Mouse (Mus musculus) brain, embryonic 18.5 days (tissue): Measurements from ENCODE around the gene Cfb.
"Not testable (repeated sequence)": the region's sequence is repeated elsewhere in the genome, so short reads cannot be mapped to it uniquely, and the experiment has no call there.

Experiments
- DNase-seq: peaks from one replicate; pipeline ENCODE4 v3.0.0-alpha.2; 2012; ENCODE audit warnings: low read depth, low spot score

The Cfb gene

DNA sequence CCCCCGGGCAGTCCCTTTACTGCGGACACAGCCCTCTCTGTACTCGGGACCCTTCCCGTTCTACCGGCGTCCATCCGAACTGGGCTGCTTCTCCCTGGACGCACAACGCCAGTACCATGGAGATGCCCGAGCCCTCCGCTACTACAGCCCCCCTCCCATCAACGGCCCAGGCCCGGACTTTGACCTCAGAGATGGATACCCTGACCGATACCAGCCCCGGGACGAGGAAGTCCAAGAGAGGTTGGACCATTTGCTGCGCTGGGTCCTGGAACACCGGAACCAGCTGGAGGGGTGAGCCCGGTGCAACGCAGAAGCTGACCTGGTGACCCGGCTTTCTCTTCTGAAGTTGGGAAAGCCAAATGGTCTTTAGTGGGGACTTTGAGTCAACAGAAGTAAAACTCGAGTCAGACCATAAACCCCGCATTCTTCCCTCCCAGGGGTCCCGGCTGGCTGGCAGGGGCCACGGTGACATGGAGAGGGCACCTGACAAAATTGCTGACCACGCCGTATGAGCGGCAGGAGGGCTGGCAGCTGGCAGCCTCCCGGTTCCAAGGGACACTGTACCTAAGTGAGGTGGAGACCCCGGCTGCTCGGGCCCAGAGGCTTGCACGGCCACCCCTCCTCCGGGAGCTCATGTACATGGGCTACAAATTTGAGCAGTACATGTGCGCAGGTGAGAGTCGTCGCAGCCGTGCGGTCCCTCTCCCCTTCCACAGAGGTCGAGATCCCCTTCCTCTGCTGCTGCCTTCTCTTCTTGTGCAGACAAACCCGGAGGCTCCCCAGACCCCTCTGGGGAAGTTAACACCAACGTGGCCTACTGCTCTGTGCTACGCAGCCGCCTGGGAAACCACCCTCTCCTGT, 24.6 kb downstream of the Cfb start:
- no peak for DNase-seq

DNA sequence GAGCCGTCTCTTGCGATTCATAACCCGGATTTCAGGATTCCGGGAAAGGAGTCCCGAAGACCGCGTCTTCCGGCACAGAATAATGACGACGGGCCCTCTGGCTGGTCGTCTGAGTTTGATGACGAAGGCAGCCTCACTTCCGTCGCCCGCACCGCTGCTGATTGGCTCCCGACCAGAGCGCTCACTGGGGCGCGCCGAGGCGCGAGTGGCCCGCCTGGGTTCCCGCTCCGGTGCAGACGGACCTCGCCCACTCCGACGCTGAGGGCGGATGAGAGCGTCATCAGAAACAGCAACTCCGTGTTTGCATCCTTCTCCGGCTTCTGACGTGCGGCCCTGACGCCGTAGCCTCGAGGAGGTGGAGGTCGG, 25.5 kb downstream of the Cfb start, which contains the start of the genes Stk19 and Dxo:
Gene Stk19, minus strand, starts transcription at position 90 of the 366 bp plus-strand sequence.
Gene Dxo, plus strand, starts transcription at position 164 of the 366 bp plus-strand sequence.
- DNase-seq, result peak; percentile 93

GRCm38 (mm10) chr17:34836155-34836855, 26.0 kb downstream of the Cfb start:
- no peak for DNase-seq

GRCm38 (mm10) chr17:34830776-34831175, 31.5 kb downstream of the Cfb start:
- DNase-seq, result not testable (repeated sequence)

- no peak for DNase-seq
These were observed 47.4 kb downstream of the Cfb start for GRCm38 (mm10) chr17:34814818-34815370.

- DNase-seq, result not testable (repeated sequence)
These were observed 48.6 kb downstream of the Cfb start for GRCm38 (mm10) chr17:34813747-34814146.

DNA sequence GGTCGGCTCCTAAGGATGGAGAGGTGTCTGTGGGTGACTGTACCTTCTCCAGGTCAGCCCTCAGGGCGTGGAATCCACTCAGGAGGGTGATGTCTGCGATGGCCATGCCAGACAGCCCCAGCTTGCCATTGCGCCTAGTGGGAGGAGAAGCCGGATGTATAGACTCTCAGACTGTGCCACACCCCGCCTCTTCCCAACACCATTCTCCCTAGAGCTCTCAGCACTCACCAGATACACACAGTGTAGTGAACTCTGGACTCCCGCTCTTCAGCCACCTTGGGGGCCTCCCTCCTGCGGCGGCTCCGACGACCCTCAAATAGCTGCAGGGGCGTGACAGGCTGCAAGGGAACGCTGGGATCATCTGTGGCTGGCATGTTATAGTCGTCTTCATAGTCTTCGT, 51.0 kb downstream of the Cfb start:
- DNase-seq, result no peak

DNA sequence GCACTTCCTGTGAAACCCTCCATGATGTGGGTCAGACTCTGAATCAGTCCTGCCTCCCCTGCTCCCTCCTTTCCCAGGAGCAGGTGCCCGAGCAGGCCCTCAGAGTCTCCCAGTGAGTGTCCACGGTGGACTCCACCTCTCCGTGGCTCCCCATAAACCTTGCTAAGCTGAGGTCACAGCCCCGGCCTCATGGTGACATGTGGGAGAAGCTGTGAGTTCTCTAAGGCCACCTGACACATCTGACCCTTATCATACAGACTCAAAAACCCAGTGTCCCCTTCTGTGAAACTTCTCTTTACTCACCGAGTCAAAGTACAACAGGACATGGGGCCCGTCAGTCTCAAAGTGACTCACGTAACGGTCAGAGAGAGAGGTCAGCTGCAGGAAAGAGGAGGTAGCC, 51.5 kb downstream of the Cfb start:
- DNase-seq, result not testable (repeated sequence)

GRCm38 (mm10) chr17:34810411-34810810, 51.9 kb downstream of the Cfb start:
- not testable (repeated sequence) for DNase-seq

DNA sequence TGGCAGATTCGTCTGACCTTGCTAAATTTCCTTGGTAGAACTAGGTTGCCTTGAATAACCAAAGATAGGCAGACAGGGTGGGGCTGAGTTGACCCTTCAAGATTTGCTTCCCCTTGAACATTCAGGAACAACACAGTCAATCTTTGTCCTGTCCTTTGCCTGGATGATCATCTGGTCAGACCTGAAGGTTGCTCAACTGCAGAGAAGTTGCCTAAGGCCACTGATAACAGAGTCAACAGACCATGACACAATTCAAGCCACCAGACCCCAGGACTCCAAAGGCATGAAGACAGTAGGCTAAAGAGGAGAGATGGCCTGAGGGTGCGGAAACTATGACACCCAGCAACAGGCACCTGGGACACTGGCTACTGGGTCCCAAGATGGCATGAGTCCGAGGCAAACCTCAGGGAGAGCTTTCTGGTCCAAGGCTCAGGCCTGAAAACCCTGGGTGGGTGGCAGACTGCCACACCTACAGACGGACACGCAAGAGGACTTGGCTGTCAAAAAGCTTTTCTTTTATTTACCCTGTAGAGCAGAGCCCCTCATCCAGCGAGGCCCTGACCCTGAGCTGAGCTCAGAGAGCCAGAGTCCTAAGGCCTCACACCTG, 53.6 kb downstream of the Cfb start:
- DNase-seq, result no peak

GRCm38 (mm10) chr17:34807176-34807575, 55.1 kb downstream of the Cfb start:
- DNase-seq, result no peak
